Mouse (Mus musculus): ENCODE measurements around the gene Natd1. TPM values are rescaled to one million over a fixed set of nuclear protein-coding genes. Genes with fewer than 3 reads are reported as not detected.

Natd1 gene
- 6.1 and 7.1 TPM in 2 replicates for total RNA-seq (2015; ENCODE audit: low replicate concordance)
- 2.4 and 4.5 TPM in 2 replicates for total RNA-seq (2017; ENCODE audit: low replicate concordance)

- ATAC-seq (replicated peaks; ENCODE audit: low FRiP score, poor library complexity, severe bottlenecking): no peak
These were observed at the start of gene Natd1 for GRCm38 (mm10) chr11:60914491-60914890. Gene Natd1, minus strand, starts transcription at chr11:60914750.

GRCm38 (mm10) chr11:60962709-60963108 lies 48.2 kb upstream of the Natd1 start:
- ATAC-seq (replicated peaks; ENCODE audit: low FRiP score, poor library complexity, severe bottlenecking): no peak

DNA sequence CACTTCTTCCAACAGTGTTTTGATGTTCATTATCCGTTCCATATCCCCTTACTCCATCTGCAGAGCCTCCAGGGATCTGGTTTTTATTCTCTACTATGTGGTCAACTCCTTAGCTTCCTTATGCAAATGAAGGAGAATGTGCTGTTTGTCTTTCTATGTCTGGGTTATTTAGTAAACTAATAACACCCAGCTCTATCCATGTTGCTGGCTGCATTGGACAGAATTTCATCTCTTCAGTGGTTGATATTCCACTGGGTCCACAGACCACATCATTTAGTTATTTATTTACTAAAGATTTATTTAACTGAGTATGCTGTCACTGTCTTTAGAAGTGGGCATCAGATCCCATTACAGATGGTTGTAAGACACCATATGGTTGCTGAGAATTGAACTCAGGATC lies 46.6 kb upstream of the Natd1 start:
- ATAC-seq (replicated peaks; ENCODE audit: low FRiP score, poor library complexity, severe bottlenecking): no peak

DNA sequence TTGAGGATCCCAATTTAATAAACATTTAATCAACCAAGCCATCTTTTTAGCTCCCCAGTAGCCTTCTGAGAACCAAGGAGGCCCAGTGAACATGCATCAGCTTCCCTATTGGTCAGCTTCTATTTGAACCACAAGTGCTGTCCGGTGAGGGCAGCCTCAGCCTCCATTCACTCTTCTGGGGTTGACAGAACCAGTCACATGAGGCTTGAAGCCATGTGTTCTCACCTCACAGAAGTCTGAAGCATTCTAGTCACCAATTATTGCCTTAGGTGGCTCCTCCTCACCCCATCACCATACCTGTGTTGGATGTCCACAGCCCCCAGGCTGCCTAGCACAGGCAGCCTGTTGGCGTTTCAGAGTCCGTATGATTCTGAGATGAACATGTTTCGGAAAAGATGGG lies 44.4 kb upstream of the Natd1 start:
- no peak for ATAC-seq (replicated peaks; ENCODE audit: low FRiP score, poor library complexity, severe bottlenecking)

- ATAC-seq (replicated peaks; ENCODE audit: low FRiP score, poor library complexity, severe bottlenecking): no peak
These were observed 41.3 kb upstream of the Natd1 start for GRCm38 (mm10) chr11:60955621-60956383.

DNA sequence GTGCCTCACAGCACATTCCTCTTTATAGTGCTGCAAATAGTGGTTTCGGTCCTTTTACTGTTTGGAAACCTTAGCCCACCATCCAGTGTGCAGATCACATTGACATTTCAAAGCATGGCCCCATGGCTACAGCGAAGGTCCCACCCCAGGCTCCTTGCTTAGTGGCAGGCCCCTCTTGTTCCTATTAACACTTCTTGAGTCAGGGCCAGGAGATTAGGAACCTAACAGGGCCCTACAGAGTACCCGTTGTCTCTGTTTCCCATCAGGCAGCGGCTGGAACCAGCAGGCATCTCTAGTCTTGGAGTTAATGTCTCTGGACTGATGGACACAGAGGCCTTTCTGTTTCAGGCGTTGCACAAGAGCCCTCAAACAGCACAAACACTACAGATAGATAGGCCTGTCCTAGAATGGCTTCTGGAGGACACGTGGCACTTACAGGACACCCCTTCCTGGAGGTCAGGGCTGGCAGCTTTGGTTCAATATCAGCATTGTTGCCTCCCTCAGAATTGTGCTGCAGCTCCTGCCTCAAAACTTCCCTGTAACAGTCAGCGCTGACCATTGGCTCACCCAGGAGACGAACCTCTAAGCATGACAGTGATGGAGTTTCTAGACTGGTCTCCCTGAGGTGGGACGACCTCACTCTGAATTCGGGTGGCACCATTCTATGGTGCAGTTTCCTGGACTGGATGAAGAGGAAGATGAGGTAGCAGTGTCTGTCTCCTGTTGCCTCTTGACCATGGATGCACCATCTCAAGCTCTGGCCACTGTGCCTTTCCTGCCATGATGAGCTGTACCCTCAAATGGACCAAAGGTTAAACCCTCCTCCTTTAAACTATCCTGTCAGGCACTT lies 39.9 kb upstream of the Natd1 start:
- ATAC-seq (replicated peaks; ENCODE audit: low FRiP score, poor library complexity, severe bottlenecking): no peak

DNA sequence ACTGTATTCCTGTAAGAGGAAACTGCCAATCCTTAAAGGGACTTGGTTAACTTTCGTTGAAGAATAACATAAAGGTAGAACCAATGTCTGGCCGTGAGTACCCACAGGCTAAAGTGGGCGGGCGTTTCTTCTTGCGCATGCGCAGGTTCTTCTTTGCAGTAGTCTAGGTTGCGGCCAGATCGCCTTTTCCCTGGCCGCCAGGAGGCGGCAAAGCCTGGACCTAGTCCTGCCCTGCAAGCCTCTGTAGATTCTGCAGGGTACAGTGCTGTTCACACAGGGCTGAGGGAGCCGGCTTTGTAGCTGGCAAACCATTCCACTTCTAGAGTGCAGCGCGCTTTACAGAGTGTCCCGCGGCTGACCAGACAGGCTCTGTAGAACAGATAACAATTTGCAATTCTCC lies 39.3 kb upstream of the Natd1 start:
- ATAC-seq (replicated peaks; ENCODE audit: low FRiP score, poor library complexity, severe bottlenecking): peak; percentile 68

GRCm38 (mm10) chr11:60952986-60953385 lies 38.4 kb upstream of the Natd1 start:
- ATAC-seq (replicated peaks; ENCODE audit: low FRiP score, poor library complexity, severe bottlenecking): no peak

GRCm38 (mm10) chr11:60952362-60952761 lies 37.8 kb upstream of the Natd1 start:
- ATAC-seq (replicated peaks; ENCODE audit: low FRiP score, poor library complexity, severe bottlenecking): no peak

DNA sequence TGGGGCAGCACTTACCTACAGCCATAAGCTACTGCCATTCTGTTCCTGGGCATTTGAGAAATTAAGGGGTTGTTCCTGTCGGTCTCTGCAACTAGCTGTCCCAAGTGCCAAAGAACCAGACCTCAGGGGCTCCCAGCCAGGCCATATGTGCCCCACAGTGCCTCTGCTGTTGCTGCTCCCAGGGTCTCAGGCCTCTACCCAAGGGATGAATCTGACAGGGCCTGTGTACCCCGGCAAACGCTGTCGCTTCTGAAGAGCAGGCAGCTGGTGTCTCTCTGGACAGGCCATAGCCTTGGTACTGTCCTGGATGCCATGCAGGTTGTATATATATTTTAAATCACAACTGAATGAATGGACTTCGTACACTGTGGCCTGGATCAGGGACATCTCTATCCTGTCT lies 37.3 kb upstream of the Natd1 start:
- no peak for ATAC-seq (replicated peaks; ENCODE audit: low FRiP score, poor library complexity, severe bottlenecking)

DNA sequence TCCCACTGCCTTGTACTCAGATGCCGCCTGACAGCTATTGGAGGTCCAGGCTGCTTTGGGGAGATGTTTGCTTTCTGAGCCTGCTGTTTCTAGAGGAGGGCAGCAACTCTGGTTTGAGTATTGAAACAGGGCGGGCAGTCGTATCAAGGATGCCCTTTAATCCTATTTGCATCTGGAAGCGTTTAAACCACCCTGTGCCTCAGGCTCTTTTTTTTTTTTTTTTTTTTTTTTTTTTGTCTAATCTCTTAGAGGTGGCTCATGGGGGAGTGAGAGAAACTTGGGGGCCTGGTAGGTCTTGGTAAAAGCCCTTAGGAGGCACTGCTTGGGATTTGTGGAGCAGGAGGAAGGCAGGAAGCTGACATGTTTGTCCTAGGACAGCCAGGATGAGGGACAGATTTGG lies 30.5 kb upstream of the Natd1 start:
- no peak for ATAC-seq (replicated peaks; ENCODE audit: low FRiP score, poor library complexity, severe bottlenecking)

DNA sequence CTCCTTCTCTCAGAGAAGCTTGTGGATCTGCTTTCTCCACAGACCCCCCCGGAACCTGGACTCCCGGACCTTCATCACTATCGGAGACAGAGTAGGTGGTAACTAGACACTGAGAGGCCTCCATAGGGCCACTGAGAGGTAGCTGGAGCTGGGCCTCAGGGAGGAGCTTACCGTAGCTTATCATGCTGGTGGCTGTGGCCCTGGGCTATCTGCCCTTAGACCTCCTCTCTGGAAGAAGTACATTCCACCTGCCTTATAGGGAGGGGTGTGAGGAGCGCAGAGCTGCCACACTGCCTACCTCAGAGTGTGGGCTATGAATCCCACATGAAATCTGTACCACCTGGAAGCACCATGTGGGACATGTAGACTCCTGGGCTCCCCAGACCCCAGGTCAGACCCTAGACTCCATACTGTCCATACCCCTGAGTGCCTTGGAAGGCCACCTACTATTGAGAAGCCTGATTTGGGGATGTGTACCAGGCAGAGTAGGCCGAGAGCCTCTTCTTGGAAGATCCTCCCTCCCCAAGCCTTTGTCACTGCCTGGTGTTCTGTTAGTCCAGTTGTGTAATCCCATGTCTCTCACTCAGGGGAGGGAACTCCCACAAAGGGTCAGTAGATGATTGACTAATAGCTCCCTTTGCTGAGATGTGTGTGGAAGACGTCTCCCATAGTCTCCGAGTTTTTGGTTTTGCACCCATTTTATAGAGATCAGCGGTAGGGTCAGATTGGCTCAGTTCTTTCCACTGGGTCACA lies 27.9 kb upstream of the Natd1 start:
- ATAC-seq (replicated peaks; ENCODE audit: low FRiP score, poor library complexity, severe bottlenecking): no peak

- no peak for ATAC-seq (replicated peaks; ENCODE audit: low FRiP score, poor library complexity, severe bottlenecking)
These were observed 26.8 kb upstream of the Natd1 start for GRCm38 (mm10) chr11:60941370-60941769.

- no peak for ATAC-seq (replicated peaks; ENCODE audit: low FRiP score, poor library complexity, severe bottlenecking)
These were observed 26.0 kb upstream of the Natd1 start for GRCm38 (mm10) chr11:60940501-60940900.

DNA sequence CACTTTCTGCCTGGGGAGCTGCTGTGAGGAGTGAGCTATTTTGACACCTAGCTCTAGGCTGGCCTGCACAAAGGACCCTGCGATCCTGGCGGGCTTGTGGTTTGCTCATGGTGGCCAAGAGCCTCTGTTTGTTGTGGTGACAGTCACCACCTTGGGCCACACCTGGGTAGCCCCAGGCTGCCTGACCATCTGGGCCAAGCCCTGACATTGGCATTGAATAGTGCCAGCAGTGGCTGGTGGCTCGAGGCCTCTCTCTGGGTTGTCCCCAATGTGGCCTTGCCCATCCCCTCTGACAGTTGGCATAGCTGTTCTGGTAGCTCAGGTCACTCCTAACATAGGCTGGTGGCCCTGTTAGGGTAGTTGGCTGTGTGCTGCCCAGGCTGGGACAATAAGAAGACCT lies 24.9 kb upstream of the Natd1 start:
- ATAC-seq (replicated peaks; ENCODE audit: low FRiP score, poor library complexity, severe bottlenecking): no peak

GRCm38 (mm10) chr11:60937611-60938010 lies 23.1 kb upstream of the Natd1 start:
- no peak for ATAC-seq (replicated peaks; ENCODE audit: low FRiP score, poor library complexity, severe bottlenecking)

DNA sequence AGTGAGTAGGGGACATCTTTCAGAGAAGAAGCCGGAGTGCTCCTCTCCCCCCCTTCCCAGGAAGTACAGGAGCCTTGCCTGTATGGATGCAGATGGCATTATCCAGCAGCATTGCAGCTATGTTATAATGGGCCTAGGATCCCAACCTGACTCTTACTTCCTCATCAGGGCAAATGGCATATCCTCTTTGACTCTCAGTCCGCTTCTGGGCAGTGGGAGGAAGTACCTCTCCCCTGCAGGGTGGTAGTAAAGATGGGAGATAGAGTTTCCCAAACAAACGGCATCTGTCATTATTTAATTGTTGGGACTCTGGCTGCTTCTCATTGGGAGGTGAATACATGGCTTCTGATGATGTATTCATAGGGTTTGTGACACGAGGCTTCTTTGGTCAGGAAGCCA lies 21.4 kb upstream of the Natd1 start:
- no peak for ATAC-seq (replicated peaks; ENCODE audit: low FRiP score, poor library complexity, severe bottlenecking)

- peak; percentile 80 for ATAC-seq (replicated peaks; ENCODE audit: low FRiP score, poor library complexity, severe bottlenecking)
These were observed 20.9 kb upstream of the Natd1 start for GRCm38 (mm10) chr11:60935326-60935974.

DNA sequence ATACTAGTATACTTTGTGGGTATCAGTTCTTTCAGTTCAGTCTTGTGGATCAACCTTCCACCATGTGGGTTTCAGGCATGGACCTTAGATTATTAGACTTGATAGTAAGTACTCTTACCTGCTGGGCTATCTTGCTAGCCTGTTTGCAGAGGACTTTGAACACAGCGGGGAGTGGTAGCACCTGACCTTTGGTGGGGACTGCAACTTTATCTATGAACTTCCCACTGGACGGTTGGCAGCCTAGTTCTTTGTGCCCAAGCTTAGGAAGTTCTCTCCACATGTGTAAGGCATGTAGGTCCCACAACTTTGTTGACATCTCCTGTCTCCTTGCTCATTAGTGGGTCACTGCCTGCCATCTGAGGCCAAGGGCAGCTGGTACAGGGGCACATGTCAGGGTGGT lies 20.2 kb upstream of the Natd1 start:
- no peak for ATAC-seq (replicated peaks; ENCODE audit: low FRiP score, poor library complexity, severe bottlenecking)
